Mouse (Mus musculus): ENCODE measurements around the gene Prkg2.

DNA sequence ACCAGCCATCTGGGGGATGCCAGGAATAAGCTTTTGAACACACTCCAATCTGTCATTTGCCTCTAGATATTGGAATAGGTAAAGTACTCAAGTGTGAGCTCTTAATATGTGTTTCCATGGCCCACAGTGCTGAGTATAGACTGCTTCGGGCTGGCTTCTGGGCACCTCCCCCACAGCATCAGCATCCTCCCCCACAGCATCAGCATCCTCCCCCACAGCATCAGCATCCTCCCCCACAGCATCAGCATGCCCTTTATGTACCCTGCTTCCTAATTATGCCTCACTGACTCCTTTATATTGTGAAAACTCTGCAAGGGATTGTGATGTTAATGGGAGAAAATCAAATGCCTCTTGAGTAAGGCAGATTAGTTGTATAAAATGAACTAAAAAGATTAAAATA lies 49.5 kb downstream of the Prkg2 start:
- TF ChIP-seq CTCF (IDR thresholded peaks at IDR 0.05; ENCODE audit: low read depth, low read length) (no peak), POLR2A (IDR thresholded peaks at IDR 0.05; ENCODE audit: borderline replicate concordance, low read depth, low read length) (no peak)

All from bone marrow macrophage, adult 2 months (primary cell).